Mouse (Mus musculus) embryo, embryonic 11.5 days (tissue): ENCODE measurements around the gene Ncoa7.
A peak's percentile ranks its signal among the peaks of the same experiment; 100 is the strongest.
"Not testable (repeated sequence)": the region's sequence is repeated elsewhere in the genome, so short reads cannot be mapped to it uniquely, and the experiment has no call there.

Experiments
- DNase-seq: peaks from one replicate; pipeline ENCODE4 v3.0.0-alpha.2; 2012; ENCODE audit warnings: low read depth, low spot score

The Ncoa7 gene

GRCm38 (mm10) chr10:30674825-30675224, 128.3 kb downstream of the Ncoa7 start:
- no peak for DNase-seq

GRCm38 (mm10) chr10:30666580-30666979, 136.5 kb downstream of the Ncoa7 start:
- DNase-seq, result no peak

- no peak for DNase-seq
These were observed 142.4 kb downstream of the Ncoa7 start for GRCm38 (mm10) chr10:30660564-30661328.

- peak; percentile 37 for DNase-seq
These were observed 147.5 kb downstream of the Ncoa7 start for GRCm38 (mm10) chr10:30655655-30656054.

- DNase-seq, result no peak
These were observed 155.4 kb downstream of the Ncoa7 start for GRCm38 (mm10) chr10:30647681-30648080.

GRCm38 (mm10) chr10:30638216-30638615, 164.9 kb downstream of the Ncoa7 start:
- no peak for DNase-seq

GRCm38 (mm10) chr10:30636474-30637154, 166.5 kb downstream of the Ncoa7 start:
- not testable (repeated sequence) for DNase-seq

GRCm38 (mm10) chr10:30632718-30633117, 170.4 kb downstream of the Ncoa7 start:
- DNase-seq, result no peak

- no peak for DNase-seq
These were observed 173.1 kb downstream of the Ncoa7 start for GRCm38 (mm10) chr10:30629977-30630376.

- DNase-seq, result no peak
These were observed 173.6 kb downstream of the Ncoa7 start, which contains the start of gene Hint3 for GRCm38 (mm10) chr10:30629513-30629912. Gene Hint3, minus strand, starts transcription at chr10:30629632.

GRCm38 (mm10) chr10:30628444-30628843, 174.7 kb downstream of the Ncoa7 start:
- not testable (repeated sequence) for DNase-seq

- DNase-seq, result no peak
These were observed 175.6 kb downstream of the Ncoa7 start for GRCm38 (mm10) chr10:30627548-30627947.

GRCm38 (mm10) chr10:30624161-30625019, 178.7 kb downstream of the Ncoa7 start:
- no peak for DNase-seq

- DNase-seq, result no peak
These were observed 180.2 kb downstream of the Ncoa7 start for GRCm38 (mm10) chr10:30622928-30623327.

- no peak for DNase-seq
These were observed 184.3 kb downstream of the Ncoa7 start for GRCm38 (mm10) chr10:30618918-30619210.

- DNase-seq, result peak; percentile 96
These were observed 184.8 kb downstream of the Ncoa7 start for GRCm38 (mm10) chr10:30618091-30618917.

- DNase-seq, result no peak
These were observed 190.1 kb downstream of the Ncoa7 start for GRCm38 (mm10) chr10:30613039-30613438.

GRCm38 (mm10) chr10:30609614-30610013, 193.5 kb downstream of the Ncoa7 start:
- DNase-seq, result no peak

- DNase-seq, result no peak
These were observed 195.0 kb downstream of the Ncoa7 start for GRCm38 (mm10) chr10:30608109-30608508.

- peak; percentile 82 for DNase-seq
These were observed 202.6 kb downstream of the Ncoa7 start, which contains the start of gene Trmt11 for GRCm38 (mm10) chr10:30600542-30600966. Gene Trmt11, minus strand, starts transcription at chr10:30600749.

GRCm38 (mm10) chr10:30600094-30600534, 203.0 kb downstream of the Ncoa7 start:
- no peak for DNase-seq
